Mouse (Mus musculus) frontal cortex, adult 2 months (tissue): ENCODE measurements around the gene Mlycd. TPM values are rescaled to one million over a fixed set of nuclear protein-coding genes. Genes with fewer than 3 reads are reported as not detected.

Experiments used
- DNase-seq, 2 experiments: peaks; one replicate each; pipeline ENCODE4 v3.0.0; 2022; ENCODE audit warnings: low spot score in 1 of 2; ENCODE audit errors: extremely low spot score in 1 of 2
- polyA plus RNA-seq: library from polyadenylated mRNA; depleted of rRNA; stranded (reverse); fragments of >200 nt; gene quantifications from 2 replicates; pipeline ENCODE4 v1.2.3, GENCODE M21; 2012

The Mlycd gene
- polyA plus RNA-seq, 1 experiment = 24.4 TPM

DNA sequence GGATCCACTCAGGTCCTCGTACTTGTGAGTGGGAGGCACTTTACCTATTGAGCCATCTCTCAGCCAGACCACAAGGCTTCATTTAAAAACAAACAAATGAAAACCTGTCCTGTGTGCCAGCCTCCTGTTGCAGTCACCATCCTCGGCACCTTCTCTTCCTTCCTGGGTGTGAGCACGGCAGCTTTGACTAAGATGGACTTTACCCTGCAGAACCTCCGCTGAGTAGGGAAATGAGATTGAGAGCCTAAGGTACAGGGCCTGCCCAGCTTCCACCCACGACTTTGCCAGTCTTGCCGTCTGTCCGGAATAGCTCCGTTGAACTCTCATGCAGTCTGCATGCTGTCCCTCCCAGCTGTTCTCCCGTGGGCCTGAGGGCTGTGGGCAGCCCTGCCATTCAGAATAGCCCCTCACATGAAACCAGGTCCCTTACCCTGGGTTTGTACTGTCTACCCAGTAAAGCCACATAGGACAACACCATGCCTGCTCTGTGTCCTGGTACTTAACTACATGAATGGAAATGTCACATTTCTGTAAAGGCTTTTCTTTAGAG, 5.5 kb downstream of the Mlycd start:
- DNase-seq = no peak

GRCm38 (mm10) chr8:119400904-119401303, 6.2 kb downstream of the Mlycd start:
- DNase-seq = no peak

DNA sequence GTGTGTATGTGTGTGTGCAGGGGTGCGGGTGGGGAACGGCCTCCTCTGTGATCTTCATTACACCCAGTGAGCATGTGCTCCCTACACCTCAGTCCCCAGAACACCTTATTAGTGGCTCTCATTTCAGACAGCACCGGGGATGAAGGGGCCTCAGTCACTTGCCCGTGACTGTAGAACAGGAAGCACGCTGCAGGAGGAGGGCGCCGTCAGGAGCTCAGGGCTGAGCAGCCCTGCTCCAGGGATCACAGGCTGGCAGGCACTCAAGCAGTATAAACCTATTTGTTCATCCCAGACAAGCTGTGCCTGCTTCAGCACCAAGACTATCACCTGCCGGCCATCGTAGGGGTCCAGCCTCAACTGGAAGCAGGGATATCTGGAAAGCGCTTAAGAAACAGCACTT, 9.2 kb downstream of the Mlycd start:
- DNase-seq = no peak

- no peak for DNase-seq
Observed at GRCm38 (mm10) chr8:119404648-119405047, 10.0 kb downstream of the Mlycd start.

DNA sequence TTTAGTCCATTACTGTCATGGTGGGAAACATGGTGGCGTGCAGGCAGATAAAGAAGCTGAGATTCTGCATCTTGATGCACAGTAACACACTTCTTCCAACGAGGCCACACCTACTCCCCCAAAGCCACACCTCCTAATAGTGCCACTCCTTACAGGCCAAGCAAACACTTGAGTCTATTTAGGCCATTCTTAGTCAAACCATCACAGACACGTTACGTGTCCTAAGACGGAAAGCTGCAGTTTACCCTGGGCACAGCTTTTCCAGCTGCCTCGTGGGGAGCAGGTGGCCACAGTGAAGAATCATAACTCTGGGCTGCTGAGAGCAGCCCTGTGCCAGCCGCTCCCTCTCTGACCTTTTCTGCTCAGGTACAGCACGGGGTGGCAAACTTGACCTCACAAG, 13.6 kb downstream of the Mlycd start:
- no peak for DNase-seq

DNA sequence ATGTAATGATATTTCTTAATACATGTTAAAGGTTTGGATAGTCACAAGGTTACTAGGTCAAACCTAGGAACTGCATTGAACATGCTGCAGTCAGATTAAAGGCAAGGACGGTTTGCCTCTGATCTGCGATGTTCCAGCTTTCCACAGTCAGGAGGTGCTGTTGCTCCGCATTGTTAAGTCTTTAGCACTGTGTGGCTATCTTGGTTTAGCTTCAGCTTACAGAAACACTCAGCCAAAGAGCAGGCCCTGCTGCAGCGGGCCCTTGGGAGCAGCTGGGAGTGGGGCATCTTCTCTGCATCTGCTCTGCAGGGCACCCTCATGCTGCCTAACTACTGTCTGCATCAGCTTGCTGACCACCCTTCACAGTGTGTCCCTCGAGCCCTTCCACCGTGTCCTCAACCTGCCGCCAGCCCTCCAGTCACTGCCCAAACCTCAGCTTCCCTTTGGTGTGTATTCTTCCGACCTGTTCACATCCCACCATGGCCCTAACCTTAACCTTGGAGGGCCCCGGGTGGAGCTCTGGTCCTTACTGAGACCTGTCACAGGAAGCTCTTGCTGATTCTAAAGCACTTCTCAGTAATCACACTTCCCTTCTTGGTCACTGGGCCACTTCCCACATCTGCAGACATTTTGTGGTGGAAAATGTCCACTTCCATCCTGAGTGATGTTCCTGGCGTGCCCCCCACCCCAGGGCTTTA, 17.5 kb downstream of the Mlycd start:
- DNase-seq = no peak

DNA sequence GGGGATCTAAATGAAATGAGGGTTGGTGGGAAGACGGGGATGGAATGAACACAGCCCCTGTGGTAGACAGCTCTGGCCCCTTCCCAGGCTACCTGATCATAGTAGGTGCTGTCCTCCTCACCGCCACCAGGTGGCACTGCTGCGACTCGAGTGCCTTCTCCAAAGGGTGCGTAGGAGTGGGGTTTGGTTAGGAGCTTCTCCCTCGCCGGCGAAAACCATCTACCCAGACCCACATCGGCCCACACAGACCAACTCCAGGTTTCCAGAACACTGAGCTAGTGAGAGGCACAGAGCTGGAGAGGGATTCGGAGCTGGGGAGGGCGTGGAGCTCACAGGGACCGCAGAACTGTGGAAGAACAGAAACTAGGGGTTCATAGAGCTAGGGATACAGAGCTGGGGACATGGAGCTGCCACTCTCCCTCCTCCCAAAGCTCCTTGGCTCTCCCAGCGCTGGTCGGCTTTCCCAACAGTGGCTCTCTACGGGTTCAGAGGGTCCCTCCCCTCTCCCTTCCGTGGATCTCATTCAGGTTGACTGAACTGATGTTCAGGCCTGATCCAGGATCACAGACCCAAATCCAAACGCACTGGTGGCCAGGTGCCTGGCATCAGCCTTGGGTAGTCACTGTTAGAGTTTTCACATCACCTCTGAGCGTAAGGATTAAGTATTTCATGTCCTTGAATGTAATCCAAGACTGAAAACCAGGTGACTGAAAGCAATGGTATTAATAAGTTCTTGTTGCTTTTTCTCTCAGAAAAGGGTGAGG, 18.2 kb downstream of the Mlycd start:
- peak; percentile 63 to 89 for DNase-seq

DNA sequence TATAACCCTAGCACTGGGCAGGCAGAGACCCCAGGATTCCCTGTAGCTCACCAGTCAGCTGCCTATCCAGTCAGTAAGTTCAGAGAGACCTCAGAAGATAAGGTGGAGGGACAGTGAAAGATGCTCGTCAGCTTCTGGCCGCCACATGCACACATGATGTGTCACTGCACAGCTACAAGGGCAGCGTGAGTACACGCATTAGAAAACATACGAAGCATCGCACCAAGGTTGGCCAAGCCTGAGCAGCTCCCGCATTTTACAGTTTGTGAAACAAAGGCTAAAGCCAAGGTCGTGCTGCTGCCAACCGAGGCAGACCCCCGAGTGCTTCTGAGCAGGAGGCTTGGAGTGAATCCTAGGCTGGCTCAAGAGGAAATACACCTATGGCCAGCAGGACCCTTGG, 18.9 kb downstream of the Mlycd start:
- no peak for DNase-seq

GRCm38 (mm10) chr8:119420318-119420717, 25.6 kb downstream of the Mlycd start:
- no peak for DNase-seq

- no peak for DNase-seq
Observed at GRCm38 (mm10) chr8:119421603-119422122, 27.0 kb downstream of the Mlycd start.

- DNase-seq = no peak
Observed at GRCm38 (mm10) chr8:119422123-119422711, 27.5 kb downstream of the Mlycd start.

GRCm38 (mm10) chr8:119423631-119424141, 29.0 kb downstream of the Mlycd start:
- DNase-seq = no peak

DNA sequence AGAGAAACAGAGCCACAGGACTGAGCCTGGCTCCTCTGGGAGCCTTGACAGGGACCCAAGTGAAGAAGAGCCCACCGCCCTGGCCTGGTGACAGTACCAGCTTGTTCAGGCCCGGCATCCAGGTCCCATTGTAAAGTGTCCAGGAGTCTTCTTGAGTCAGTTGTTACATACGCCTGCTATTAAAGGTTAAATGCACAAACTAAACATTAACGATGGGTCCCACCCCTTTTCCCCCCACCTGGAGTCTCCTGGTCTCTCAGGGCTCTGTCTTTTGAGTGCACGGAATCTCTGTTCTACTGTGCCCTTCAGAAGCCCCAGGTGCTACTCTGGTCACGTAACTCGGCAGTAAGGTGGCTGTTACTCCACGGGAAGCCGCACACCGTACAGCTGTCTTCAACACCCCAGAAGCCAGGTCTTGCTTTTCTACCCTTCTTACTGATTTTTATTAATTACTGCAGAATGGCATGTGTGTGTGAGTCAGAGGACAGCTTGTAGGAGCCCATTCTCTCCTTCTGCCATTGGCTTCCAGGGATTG, 29.6 kb downstream of the Mlycd start:
- DNase-seq = no peak

GRCm38 (mm10) chr8:119424740-119425139, 30.1 kb downstream of the Mlycd start:
- no peak for DNase-seq

GRCm38 (mm10) chr8:119425533-119425932, 30.9 kb downstream of the Mlycd start:
- DNase-seq = no peak

DNA sequence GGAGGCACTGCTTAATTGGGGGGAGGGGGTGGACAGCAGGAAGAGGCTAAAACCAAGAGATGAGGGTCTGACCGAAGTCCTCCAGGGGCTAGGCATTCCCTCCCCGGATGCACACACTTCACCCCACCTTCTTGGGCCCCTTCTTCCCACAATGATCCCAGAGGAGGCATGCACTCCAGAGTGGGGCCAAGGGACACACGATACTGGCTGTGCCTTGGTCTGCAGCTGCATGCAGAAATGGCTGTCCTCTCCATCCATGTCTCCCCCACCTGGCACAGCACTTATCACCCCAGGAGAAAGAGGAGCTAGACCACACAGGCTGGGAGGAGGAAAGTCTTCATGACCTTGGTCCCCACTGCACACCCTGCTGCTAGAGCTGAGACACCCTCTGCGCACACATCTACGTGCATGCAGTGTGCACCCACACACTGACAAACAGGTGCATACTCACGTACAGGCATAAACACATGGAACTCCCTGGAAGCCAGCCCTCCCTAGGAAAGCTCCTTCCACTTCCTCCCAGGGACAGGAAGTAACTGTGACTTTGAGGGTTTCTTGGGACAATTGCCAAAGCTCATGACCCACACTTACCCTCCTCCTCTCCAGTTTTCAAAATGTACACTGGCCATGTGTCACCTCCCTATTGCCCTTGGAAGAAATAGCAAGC, 31.5 kb downstream of the Mlycd start:
- no peak for DNase-seq

GRCm38 (mm10) chr8:119427634-119428349, 33.1 kb downstream of the Mlycd start:
- no peak for DNase-seq

GRCm38 (mm10) chr8:119428350-119428740, 33.7 kb downstream of the Mlycd start:
- no peak for DNase-seq

- DNase-seq = no peak
Observed at GRCm38 (mm10) chr8:119428766-119429327, 34.2 kb downstream of the Mlycd start.
